24 mouse cellular contexts compared by ENCODE assay signal in the genomic region with DNA sequence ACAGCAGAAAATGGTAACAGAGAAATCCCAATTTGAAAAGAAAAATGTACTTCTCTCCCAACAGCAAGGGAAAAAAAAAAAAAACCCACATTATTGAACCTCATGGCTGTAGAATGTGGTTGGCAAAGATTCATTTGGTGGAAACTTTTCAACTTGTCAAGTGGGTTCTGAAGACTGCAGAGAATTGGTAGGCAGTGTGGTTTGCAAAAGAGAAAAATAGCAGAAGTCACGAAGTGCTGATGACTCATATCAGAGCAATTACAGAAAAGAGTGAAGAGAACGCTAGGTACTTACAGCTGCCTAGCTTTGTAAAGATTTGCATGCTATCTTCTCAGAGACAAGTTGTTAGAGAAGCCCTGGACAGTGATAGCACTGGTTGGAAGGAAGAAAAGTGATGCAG.
DNase-seq lines count a peak whose midpoint lies in the region; TF ChIP-seq lines count a peak whose summit lies in the region.
"Had no signal": no experiment of that assay in that cellular context is flagged by ENCODE, and none has a peak within 500 bp of the region (broad histone marks: within the 10 kb centered on the region; RNA-seq: fewer than 3 reads in every experiment).

No protein-coding gene starts in this region.

- no peaks in the 10 kb centered on the region for H3K36me3 ChIP-seq in CH12.LX (replicated peaks in 1 of 2; ENCODE audit: control insufficient read depth in 1 of 2, insufficient read depth in 1 of 2, low read length in 1 of 2)
- H3K36me3 ChIP-seq: embryonic facial prominence, embryonic 13.5 days; forebrain, embryonic 15.5 days; hindbrain, embryonic 13.5 days; kidney, embryonic 15.5 days; limb, embryonic 10.5 days; liver, embryonic 15.5 days; lung, embryonic 15.5 days; midbrain, embryonic 10.5 days had no signal

- peak overlapping the region; percentile 59; the same call in 1 of the 2 replicates for H3K27ac ChIP-seq in left cerebral cortex, adult 2 months
- H3K27ac ChIP-seq in CH12.LX (ENCODE audit: insufficient read depth, low read depth), result no peak overlapping the region
- peak overlapping the region; percentile 61 for H3K27ac ChIP-seq in embryonic fibroblast, embryonic 13.5 days (ENCODE audit: insufficient read depth, low read length)
- H3K27ac ChIP-seq: embryonic facial prominence, embryonic 13.5 days; forebrain, embryonic 15.5 days; hindbrain, embryonic 13.5 days; kidney, embryonic 15.5 days; limb, embryonic 10.5 days; liver, embryonic 15.5 days; lung, embryonic 15.5 days; macrophage; midbrain, embryonic 10.5 days had no signal

- peaks cover 0 to 11% of the 10 kb centered on the region in 2 experiments; a peak in 1 of 4 replicates for H3K4me1 ChIP-seq in CH12.LX (ENCODE audit: control insufficient read depth in 1 of 2, insufficient read depth in 2 of 2)
- no peaks in the 10 kb centered on the region for H3K4me1 ChIP-seq in embryonic fibroblast, embryonic 13.5 days (ENCODE audit: control insufficient read depth, insufficient read depth, low read length)
- H3K4me1 ChIP-seq: embryonic facial prominence, embryonic 13.5 days; forebrain, embryonic 15.5 days; hindbrain, embryonic 13.5 days; kidney, embryonic 15.5 days; limb, embryonic 10.5 days; liver, embryonic 15.5 days; lung, embryonic 15.5 days; midbrain, embryonic 10.5 days had no signal

- H3K27me3 ChIP-seq in CH12.LX (replicated peaks), result no peaks in the 10 kb centered on the region
- H3K27me3 ChIP-seq: embryonic facial prominence, embryonic 13.5 days; forebrain, embryonic 15.5 days; hindbrain, embryonic 13.5 days; kidney, embryonic 15.5 days; liver, embryonic 15.5 days; lung, embryonic 15.5 days; Patski had no signal

- H3K9me3 ChIP-seq in CH12.LX (replicated peaks; ENCODE audit: low read length), result no peaks in the 10 kb centered on the region
- H3K9me3 ChIP-seq: forebrain, embryonic 15.5 days; hindbrain, embryonic 13.5 days; kidney, embryonic 15.5 days; limb, embryonic 10.5 days; liver, embryonic 15.5 days; lung, embryonic 15.5 days; midbrain, embryonic 10.5 days had no signal

- TF ChIP-seq CTCF in left cerebral cortex, adult 2 months (IDR thresholded peaks at IDR 0.05), result no peak
- no peak for TF ChIP-seq CTCF in CH12.LX (conservative IDR thresholded peaks at IDR 0.05 in 1 of 2, IDR thresholded peaks at IDR 0.05 in 1 of 2; ENCODE audit: low read depth in 2 of 2, low read length in 2 of 2)
- TF ChIP-seq CTCF in embryonic fibroblast, embryonic 13.5 days (IDR thresholded peaks at IDR 0.05; ENCODE audit: borderline replicate concordance, insufficient read depth, low read length), result no peak

- dilution Hi-C loops in CH12.LX (cut with MboI; ENCODE audit: extremely low pct_ligation_motif_present, extremely low pct_unique_long_range_greater_than_20kb, low sequenced_read_pairs), result no loop called here

- H3K4me2 ChIP-seq in CH12.LX (ENCODE audit: insufficient read depth, low read depth, poor library complexity, severe bottlenecking), result no peak overlapping the region
- H3K4me2 ChIP-seq: embryonic facial prominence, embryonic 13.5 days; forebrain, embryonic 15.5 days; hindbrain, embryonic 13.5 days; kidney, embryonic 15.5 days; liver, embryonic 15.5 days; lung, embryonic 15.5 days had no signal

- no peaks in the 10 kb centered on the region for H3K79me2 ChIP-seq in CH12.LX (replicated peaks; ENCODE audit: control insufficient read depth, extremely low read depth, insufficient read depth, poor library complexity, severe bottlenecking)

- intact Hi-C loops in left cerebral cortex, adult 2 months (cut with DNase I), result no loop called here
- intact Hi-C loops in left cerebral cortex, postnatal 36 days (cut with DNase I), result no loop called here
- intact Hi-C loops in left cerebral cortex, postnatal 25 days (cut with DNase I), result no loop called here

- no peak for TF ChIP-seq RAD21 in CH12.LX (IDR thresholded peaks at IDR 0.05; ENCODE audit: low read depth, low read length)

- no peak for TF ChIP-seq POLR2A in CH12.LX (IDR thresholded peaks at IDR 0.05; ENCODE audit: low read depth, low read length)
- no peak for TF ChIP-seq POLR2A in embryonic fibroblast, embryonic 13.5 days (IDR thresholded peaks at IDR 0.05; ENCODE audit: low read depth, low read length)

- no peak overlapping the region for H3K4me3 ChIP-seq in left cerebral cortex, adult 2 months
- no peak overlapping the region for H3K4me3 ChIP-seq in CH12.LX (replicated peaks in 1 of 3; ENCODE audit: low read depth in 2 of 3, low read length in 2 of 3, poor library complexity in 1 of 3)
- H3K4me3 ChIP-seq in embryonic fibroblast, embryonic 13.5 days (ENCODE audit: insufficient read depth, low read length), result no peak overlapping the region
- H3K4me3 ChIP-seq: embryonic facial prominence, embryonic 13.5 days; forebrain, embryonic 15.5 days; hindbrain, embryonic 13.5 days; kidney, embryonic 15.5 days; limb, embryonic 10.5 days; liver, embryonic 15.5 days; lung, embryonic 15.5 days; midbrain, embryonic 10.5 days had no signal

- DNase-seq in left cerebral cortex, adult 2 months (ENCODE audit: extremely low spot score in 1 of 2, low spot score in 2 of 2), result peak in 1 of 2 experiments; percentile 8
- no peak for DNase-seq in left cerebral cortex, postnatal 36 days (ENCODE audit: low spot score in 2 of 2)
- DNase-seq in CH12.LX (ENCODE audit: extremely low read depth), result peak; percentile 79
- DNase-seq in left cerebral cortex, postnatal 25 days (ENCODE audit: low spot score in 2 of 2), result peak; percentile 23 to 88
- no peak for DNase-seq in adrenal gland, postnatal 10 days
- DNase-seq in urinary bladder, adult 18-20 months (ENCODE audit: low spot score in 2 of 2), result no peak
- DNase-seq: cerebellum, adult 2 months; cerebellum, postnatal 25 days; gastrocnemius, postnatal 36 days; kidney, adult 11 months; kidney, postnatal 36 days; liver; thymus, postnatal 36 days had no signal

- in situ Hi-C loops in CH12.LX (cut with MboI; ENCODE audit: low pct_ligation_motif_present, low pct_unique_long_range_greater_than_20kb, low sequenced_read_pairs), result no loop called here

- H3K9ac ChIP-seq in CH12.LX (ENCODE audit: insufficient read depth, low read depth), result no peak overlapping the region
- H3K9ac ChIP-seq: embryonic facial prominence, embryonic 13.5 days; forebrain, embryonic 15.5 days; hindbrain, embryonic 13.5 days; kidney, embryonic 15.5 days; liver, embryonic 15.5 days; lung, embryonic 15.5 days had no signal

- TF ChIP-seq EP300 in CH12.LX (IDR thresholded peaks at IDR 0.05; ENCODE audit: low read length), result peak; percentile 85

TF ChIP-seq in CH12.LX, 34 proteins besides CTCF, POLR2A, EP300 and RAD21:
- TF ChIP-seq NRF1 (IDR thresholded peaks at IDR 0.05; ENCODE audit: low read depth, low read length), result no peak
- no peak for TF ChIP-seq PAX5 (IDR thresholded peaks at IDR 0.05; ENCODE audit: low read length)
- TF ChIP-seq TCF12 (IDR thresholded peaks at IDR 0.05; ENCODE audit: low read depth, low read length), result no peak
- no peak for TF ChIP-seq MEF2A (IDR thresholded peaks at IDR 0.05; ENCODE audit: borderline replicate concordance, low read depth, low read length)
- TF ChIP-seq USF2 (conservative IDR thresholded peaks at IDR 0.05; ENCODE audit: low read depth, low read length), result no peak
- no peak for TF ChIP-seq BHLHE40 (IDR thresholded peaks at IDR 0.05; ENCODE audit: low read depth, low read length)
- TF ChIP-seq CHD2 (IDR thresholded peaks at IDR 0.05; ENCODE audit: low read length), result no peak
- no peak for TF ChIP-seq ZKSCAN1 (IDR thresholded peaks at IDR 0.05; ENCODE audit: borderline replicate concordance, low read depth, low read length)
- TF ChIP-seq IRF4 (IDR thresholded peaks at IDR 0.05; ENCODE audit: low read depth, low read length), result peak; percentile 60; the same call in 1 of the 2 replicates
- no peak for TF ChIP-seq TBP (conservative IDR thresholded peaks at IDR 0.05; ENCODE audit: low read depth, low read length)
- TF ChIP-seq ZMIZ1 (IDR thresholded peaks at IDR 0.05; ENCODE audit: low read depth, low read length), result no peak
- no peak for TF ChIP-seq HCFC1 (IDR thresholded peaks at IDR 0.05; ENCODE audit: low read depth, low read length)
- no peak for TF ChIP-seq SMC3 (IDR thresholded peaks at IDR 0.05; ENCODE audit: low read depth, low read length)
- TF ChIP-seq MYC (IDR thresholded peaks at IDR 0.05; ENCODE audit: low read depth, low read length), result 0 out of 2 replicates have a peak, but pooled peaks have one; percentile 27
- TF ChIP-seq ZC3H11A (IDR thresholded peaks at IDR 0.05; ENCODE audit: low read depth, low read length), result no peak
- TF ChIP-seq RCOR1 (conservative IDR thresholded peaks at IDR 0.05; ENCODE audit: low read depth, low read length), result no peak
- TF ChIP-seq KAT2A (IDR thresholded peaks at IDR 0.05; ENCODE audit: insufficient replicate concordance, low read length), result no peak
- TF ChIP-seq CHD1 (IDR thresholded peaks at IDR 0.05; ENCODE audit: low read depth, low read length), result no peak
- TF ChIP-seq SIN3A (IDR thresholded peaks at IDR 0.05; ENCODE audit: low read length), result no peak
- no peak for TF ChIP-seq UBTF (IDR thresholded peaks at IDR 0.05; ENCODE audit: low read depth, low read length)
- TF ChIP-seq ETS1 (conservative IDR thresholded peaks at IDR 0.05; ENCODE audit: low read depth, low read length), result peak; percentile 52
- peak; percentile 48; the same call in 1 of the 2 replicates for TF ChIP-seq JUND (conservative IDR thresholded peaks at IDR 0.05; ENCODE audit: low read depth, low read length)
- no peak for TF ChIP-seq MAFK (IDR thresholded peaks at IDR 0.05; ENCODE audit: insufficient replicate concordance, low read length)
- no peak for TF ChIP-seq MXI1 (IDR thresholded peaks at IDR 0.05; ENCODE audit: low read depth, low read length)
- TF ChIP-seq JUN (IDR thresholded peaks at IDR 0.05; ENCODE audit: insufficient read depth, low read depth, low read length), result 0 out of 2 replicates have a peak, but pooled peaks have one; percentile 10
- no peak for TF ChIP-seq USF1 (IDR thresholded peaks at IDR 0.05; ENCODE audit: low read depth, low read length)
- TF ChIP-seq MAX (IDR thresholded peaks at IDR 0.05; ENCODE audit: low read length), result no peak
- TF ChIP-seq MAZ (IDR thresholded peaks at IDR 0.05; ENCODE audit: low read depth, low read length), result no peak
- TF ChIP-seq GABPA (IDR thresholded peaks at IDR 0.05; ENCODE audit: insufficient replicate concordance, low read depth, low read length), result no peak
- TF ChIP-seq E2F4 (IDR thresholded peaks at IDR 0.05; ENCODE audit: insufficient replicate concordance, low read depth, low read length), result no peak
- no peak for TF ChIP-seq POLR2AphosphoS2 (IDR thresholded peaks at IDR 0.05; ENCODE audit: low read depth, low read length)
- no peak for TF ChIP-seq NELFE (IDR thresholded peaks at IDR 0.05; ENCODE audit: low read depth, low read length)
- TF ChIP-seq ELF1 (IDR thresholded peaks at IDR 0.05; ENCODE audit: low read depth, low read length), result no peak
- peak; percentile 81 for TF ChIP-seq ZNF384 (IDR thresholded peaks at IDR 0.05; ENCODE audit: low read depth, low read length)
TF ChIP-seq in CH12.LX: peak in this region for 6.

Comparison
In these comparisons a context has a peak if more than half of its experiments do, and no peak if none do; other contexts are left out.
1. DNase-seq: peak in CH12.LX (single experiment) and left cerebral cortex, postnatal 25 days (2 of 2); none in left cerebral cortex, postnatal 36 days (0 of 2), adrenal gland, postnatal 10 days (single experiment) and urinary bladder, adult 18-20 months (0 of 2).